Mouse (Mus musculus) CH12.LX (cell line): ENCODE data around the gene Mbd4. TPM values are rescaled to one million over a fixed set of nuclear protein-coding genes. Genes with fewer than 3 reads are reported as not detected.
A peak's percentile ranks its signal among the peaks of the same experiment; 100 is the strongest.
"Not testable (repeated sequence)": the region's sequence is repeated elsewhere in the genome, so short reads cannot be mapped to it uniquely, and the experiment has no call there.

Experiments used
- DNase-seq: peaks from one replicate; pipeline ENCODE4 v3.0.0-alpha.2; 2013; ENCODE audit errors: extremely low read depth
- H3K27ac ChIP-seq: 2 replicates; pipeline ENCODE4 v1.5.1; 2012; ENCODE audit warnings: low read depth, mild to moderate bottlenecking, control low read depth, moderate library complexity; ENCODE audit not compliant: insufficient read depth
- H3K27me3 ChIP-seq: replicated peaks from 2 replicates; pipeline ENCODE3; 2012; ENCODE audit warnings: inconsistent platforms
- H3K36me3 ChIP-seq, 2 experiments: replicated peaks in 1 of 2; 2 replicates each; pipeline versions ENCODE3 to v1.6.1; 2012; ENCODE audit warnings: inconsistent platforms in 1 of 2, low read length in 1 of 2, mild to moderate bottlenecking in 1 of 2, mixed read lengths in 1 of 2, moderate library complexity in 1 of 2; ENCODE audit not compliant: control insufficient read depth in 1 of 2, insufficient read depth in 1 of 2
- H3K4me1 ChIP-seq, 2 experiments: 2 replicates each; pipeline ENCODE4 v1.6.1; 2012; ENCODE audit warnings: inconsistent platforms in 1 of 2, moderate library complexity in 1 of 2; ENCODE audit not compliant: insufficient read depth in 2 of 2, control insufficient read depth in 1 of 2
- H3K4me2 ChIP-seq: 2 replicates; pipeline ENCODE4 v1.6.1; 2012; ENCODE audit warnings: low read depth, mild to moderate bottlenecking, control low read depth; ENCODE audit not compliant: poor library complexity, insufficient read depth, severe bottlenecking
- H3K4me3 ChIP-seq, 3 experiments: fragments of 150-350 bp in 1 of 3; sonication (generic) in 1 of 3; replicated peaks in 1 of 3; 2 replicates each; pipeline versions ENCODE3 to v1.5.1; 2011 to 2012; ENCODE audit warnings: low read depth in 2 of 3, low read length in 2 of 3, mild to moderate bottlenecking in 2 of 3, moderate library complexity in 2 of 3, control low read depth in 1 of 3, improper control_type of control experiment in 1 of 3, inconsistent platforms in 1 of 3, mixed read lengths in 1 of 3; ENCODE audit not compliant: poor library complexity in 1 of 3
- H3K79me2 ChIP-seq: replicated peaks from 2 replicates; pipeline ENCODE4 v1.6.1; 2012; ENCODE audit warnings: mild to moderate bottlenecking, moderate library complexity; ENCODE audit not compliant: control insufficient read depth, poor library complexity, insufficient read depth, severe bottlenecking; ENCODE audit errors: extremely low read depth
- H3K9ac ChIP-seq: 2 replicates; pipeline ENCODE4 v1.6.1; 2012; ENCODE audit warnings: low read depth, mild to moderate bottlenecking, control low read depth, moderate library complexity; ENCODE audit not compliant: insufficient read depth
- H3K9me3 ChIP-seq: replicated peaks from 2 replicates; pipeline ENCODE3; 2012; ENCODE audit warnings: low read length, inconsistent platforms, mixed read lengths
- CHD2 ChIP-seq: IDR thresholded peaks from 2 replicates; pipeline ENCODE4 v1.6.1; 2011; ENCODE audit warnings: low read length, improper control_type of control experiment
- CTCF ChIP-seq, 2 experiments: IDR thresholded peaks in 1 of 2; conservative IDR thresholded peaks in 1 of 2; 2 replicates each; pipeline ENCODE4 v1.5.1; 2011 to 2012; ENCODE audit warnings: low read depth in 2 of 2, low read length in 2 of 2, improper control_type of control experiment in 1 of 2, inconsistent platforms in 1 of 2, mild to moderate bottlenecking in 1 of 2, moderate library complexity in 1 of 2
- HCFC1 ChIP-seq: IDR thresholded peaks from 2 replicates; pipeline ENCODE4 v1.6.1; 2012; ENCODE audit warnings: low read depth, mild to moderate bottlenecking, inconsistent platforms, low read length, improper control_type of control experiment
- IRF4 ChIP-seq: IDR thresholded peaks from 2 replicates; pipeline ENCODE4 v1.6.1; 2014; ENCODE audit warnings: low read depth, mild to moderate bottlenecking, inconsistent platforms, low read length, improper control_type of control experiment
- JUND ChIP-seq: conservative IDR thresholded peaks from 2 replicates; pipeline ENCODE4 v1.6.1; 2011; ENCODE audit warnings: low read depth, low read length, improper control_type of control experiment
- MAX ChIP-seq: IDR thresholded peaks from 2 replicates; pipeline ENCODE4 v1.6.1; 2011; ENCODE audit warnings: low read length, improper control_type of control experiment
- MAZ ChIP-seq: IDR thresholded peaks from 2 replicates; pipeline ENCODE4 v1.6.1; 2012; ENCODE audit warnings: low read depth, mild to moderate bottlenecking, inconsistent platforms, low read length, improper control_type of control experiment, moderate library complexity
- MEF2A ChIP-seq: IDR thresholded peaks from 2 replicates; pipeline ENCODE4 v1.6.1; 2014; ENCODE audit warnings: low read depth, mild to moderate bottlenecking, inconsistent platforms, low read length, improper control_type of control experiment, borderline replicate concordance
- MXI1 ChIP-seq: IDR thresholded peaks from 2 replicates; pipeline ENCODE4 v1.6.1; 2011; ENCODE audit warnings: mild to moderate bottlenecking, low read depth, low read length, improper control_type of control experiment
- MYC ChIP-seq: IDR thresholded peaks from 2 replicates; pipeline ENCODE4 v1.6.1; 2011; ENCODE audit warnings: low read depth, mild to moderate bottlenecking, improper control_type of control experiment, low read length
- NELFE ChIP-seq: IDR thresholded peaks from 2 replicates; pipeline ENCODE4 v1.6.1; 2011; ENCODE audit warnings: low read depth, low read length, improper control_type of control experiment
- NRF1 ChIP-seq: IDR thresholded peaks from 2 replicates; pipeline ENCODE4 v1.6.1; 2014; ENCODE audit warnings: low read depth, mild to moderate bottlenecking, inconsistent platforms, low read length, improper control_type of control experiment, moderate library complexity
- PAX5 ChIP-seq: IDR thresholded peaks from 2 replicates; pipeline ENCODE4 v1.6.1; 2012; ENCODE audit warnings: low read length, inconsistent platforms, mixed read lengths
- POLR2A ChIP-seq: IDR thresholded peaks from 2 replicates; pipeline ENCODE4 v1.6.1; 2011; ENCODE audit warnings: low read depth, mild to moderate bottlenecking, improper control_type of control experiment, low read length
- RAD21 ChIP-seq: IDR thresholded peaks from 2 replicates; pipeline ENCODE4 v1.6.1; 2011; ENCODE audit warnings: low read depth, mild to moderate bottlenecking, low read length, improper control_type of control experiment, moderate library complexity
- RCOR1 ChIP-seq: conservative IDR thresholded peaks from 2 replicates; pipeline ENCODE4 v1.6.1; 2012; ENCODE audit warnings: low read depth, mild to moderate bottlenecking, inconsistent platforms, low read length, improper control_type of control experiment
- SIN3A ChIP-seq: IDR thresholded peaks from 2 replicates; pipeline ENCODE4 v1.6.1; 2012; ENCODE audit warnings: low read length, improper control_type of control experiment, inconsistent platforms
- SMC3 ChIP-seq: IDR thresholded peaks from 2 replicates; pipeline ENCODE4 v1.6.1; 2011; ENCODE audit warnings: low read depth, low read length, improper control_type of control experiment
- TBP ChIP-seq: conservative IDR thresholded peaks from 2 replicates; pipeline ENCODE4 v1.6.1; 2011; ENCODE audit warnings: low read depth, low read length, improper control_type of control experiment
- TCF12 ChIP-seq: IDR thresholded peaks from 2 replicates; pipeline ENCODE4 v1.6.1; 2014; ENCODE audit warnings: low read depth, mild to moderate bottlenecking, inconsistent platforms, low read length, improper control_type of control experiment
- USF1 ChIP-seq: IDR thresholded peaks from 2 replicates; pipeline ENCODE4 v1.6.1; 2014; ENCODE audit warnings: low read depth, mild to moderate bottlenecking, inconsistent platforms, low read length, improper control_type of control experiment
- USF2 ChIP-seq: conservative IDR thresholded peaks from 2 replicates; pipeline ENCODE4 v1.6.1; 2011; ENCODE audit warnings: low read depth, low read length, improper control_type of control experiment
- ZMIZ1 ChIP-seq: IDR thresholded peaks from 2 replicates; pipeline ENCODE4 v1.6.1; 2012; ENCODE audit warnings: low read depth, mild to moderate bottlenecking, inconsistent platforms, low read length, improper control_type of control experiment
- dilution Hi-C: fragments of 300-500 bp; cut with MboI; formaldehyde crosslinking; loops from 2 replicates; pipeline ENCODE4 v1.14.3; 2020; ENCODE audit warnings: low sequenced_read_pairs; ENCODE audit not compliant: extremely low pct_unique_long_range_greater_than_20kb, extremely low pct_ligation_motif_present
- in situ Hi-C: fragments of 300-500 bp; cut with MboI; formaldehyde crosslinking; loops from 3 replicates; pipeline ENCODE4 v1.14.3; 2019; ENCODE audit warnings: low sequenced_read_pairs, low pct_ligation_motif_present, low pct_unique_long_range_greater_than_20kb, mixed read lengths
- polyA plus RNA-seq: library from polyadenylated mRNA; unstranded; fragments of >175 nt; gene quantifications from 2 replicates; pipeline ENCODE4 v1.2.1, GENCODE M21; 2012; ENCODE audit warnings: low read depth; ENCODE audit not compliant: insufficient read length
- total RNA-seq, 2 experiments: library from RNA; depleted of rRNA; stranded (reverse); fragments of 300-350 nt in 1 of 2; fragments of >200 nt in 1 of 2; gene quantifications; 2 replicates each; pipeline ENCODE4 v1.2.3; 2012 to 2014

Mbd4 gene
- total and polyA plus RNA-seq, 3 experiments: 7.3 to 12.2 (median 8.6) TPM

DNA sequence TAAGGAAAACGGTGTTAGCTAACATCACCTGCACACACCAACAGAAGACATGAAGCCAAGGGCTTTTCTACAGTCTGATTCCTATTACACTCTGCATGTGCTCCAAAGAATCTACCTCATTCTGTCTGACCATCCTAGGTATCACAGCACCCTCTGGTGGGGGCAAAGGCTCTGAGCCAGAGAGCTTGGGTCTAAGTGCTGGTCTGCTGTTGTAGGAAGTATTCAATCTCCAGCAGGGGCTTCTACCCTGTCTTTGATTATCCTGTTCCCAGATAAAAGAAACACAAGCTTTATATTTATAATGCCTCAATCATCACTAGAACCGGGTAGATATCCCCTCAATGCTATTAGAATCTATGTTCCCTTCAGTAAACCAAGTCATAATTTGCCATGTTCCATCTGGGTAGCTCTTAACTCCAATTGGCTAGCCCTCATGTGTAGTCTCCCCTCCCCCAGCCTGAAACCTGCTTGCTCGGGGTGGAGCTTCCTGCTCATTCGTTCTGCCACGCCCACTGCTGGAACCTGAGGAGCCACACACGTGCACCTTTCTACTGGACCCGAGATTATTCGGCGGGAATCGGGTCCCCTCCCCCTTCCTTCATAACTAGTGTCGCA, 29.2 kb downstream of the Mbd4 start:
- Histone ChIP-seq H3K4me3 (peak overlapping the region in 2 of 3 experiments; percentile 7 to 44), H3K36me3 (peaks cover 0 to 19% of the 10 kb centered on the region in 2 experiments), H3K9ac (peak overlapping the region; percentile 17; the same call in 1 of the 2 replicates)
- H3K9me3 ChIP-seq, H3K27ac ChIP-seq, H3K79me2 ChIP-seq, dilution Hi-C loops: not testable (repeated sequence)
- DNase-seq: peak; percentile 93
- peak; percentile 33; the same call in 1 of the 2 replicates for TF ChIP-seq SIN3A
- TF ChIP-seq RAD21: peak; percentile 91
- peak; percentile 62 to 98 for TF ChIP-seq CTCF (conservative IDR thresholded peaks at IDR 0.05 in 1 of 2, IDR thresholded peaks at IDR 0.05 in 1 of 2; ENCODE audit: low read depth in 2 of 2, low read length in 2 of 2)
- TF ChIP-seq NELFE: peak; percentile 53; the same call in 1 of the 2 replicates
- 0 out of 2 replicates have a peak, but pooled peaks have one; percentile 13 for TF ChIP-seq NRF1
- 0 out of 2 replicates have a peak, but pooled peaks have one; percentile 41 for TF ChIP-seq RCOR1
- 0 out of 2 replicates have a peak, but pooled peaks have one; percentile 21 for TF ChIP-seq IRF4
- TF ChIP-seq MYC: peak; percentile 93
- TF ChIP-seq TCF12: peak; percentile 20; the same call in 1 of the 2 replicates
- TF ChIP-seq MXI1: peak; percentile 8; the same call in 1 of the 2 replicates
- TF ChIP-seq TBP: 0 out of 2 replicates have a peak, but pooled peaks have one; percentile 67
- TF ChIP-seq SMC3: peak; percentile 83
- peak; percentile 73; the same call in 1 of the 2 replicates for TF ChIP-seq MAX
- TF ChIP-seq, all 38 proteins: peak for 13; not testable (repeated sequence) for 25
- in situ Hi-C loops, H3K27me3 ChIP-seq, H3K4me1 ChIP-seq: not testable (repeated sequence)
- H3K4me2 ChIP-seq: peak overlapping the region; percentile 19; the same call in 1 of the 2 replicates

DNA sequence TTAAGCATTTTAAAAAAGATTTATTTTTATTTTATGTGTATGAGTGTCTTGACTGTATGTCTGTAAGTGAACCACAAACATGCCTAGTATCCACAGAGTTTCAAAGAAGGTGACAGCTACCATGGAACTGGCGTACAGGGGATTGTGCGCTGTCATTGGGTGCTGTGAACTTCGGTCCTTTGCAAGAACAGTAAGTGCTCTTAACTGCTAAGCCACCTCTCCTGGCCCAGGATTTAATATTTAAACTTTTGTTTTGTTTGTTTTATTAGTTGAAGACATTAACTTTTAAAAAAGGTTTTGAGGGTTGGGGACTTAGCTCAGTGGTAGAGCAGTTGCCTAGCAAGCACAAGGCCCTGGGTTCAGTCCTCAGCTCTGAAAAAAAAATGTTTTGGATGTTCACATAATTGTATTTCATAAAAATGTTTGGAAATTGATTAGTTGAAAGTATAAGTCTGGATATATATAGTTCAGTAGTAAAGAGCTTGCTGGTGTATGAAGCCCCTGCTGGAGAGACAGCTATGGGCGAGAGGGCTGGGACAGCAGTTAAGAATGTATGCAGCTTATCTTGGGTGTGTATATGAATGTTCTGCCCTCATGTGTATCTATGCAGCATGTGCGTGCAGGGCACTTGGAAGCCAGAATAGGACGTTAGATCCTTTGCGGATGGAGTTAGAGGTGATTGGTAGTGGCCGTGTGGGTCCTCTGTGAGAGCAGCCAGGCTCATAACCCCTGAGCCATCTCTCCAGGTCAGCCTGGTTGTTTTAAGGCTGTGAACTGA, 31.8 kb downstream of the Mbd4 start:
- no peaks in the 10 kb centered on the region for H3K9me3 ChIP-seq
- H3K4me2 ChIP-seq: no peak overlapping the region
- H3K4me3 ChIP-seq: no peak overlapping the region
- no peaks in the 10 kb centered on the region for H3K27me3 ChIP-seq
- no peaks in the 10 kb centered on the region for H3K79me2 ChIP-seq
- H3K4me1 ChIP-seq: peaks cover 5 to 8% of the 10 kb centered on the region in 2 experiments
- no peak for DNase-seq
- dilution Hi-C loops (no loop called here), in situ Hi-C loops (no loop called here)
- peaks cover 0 to 36% of the 10 kb centered on the region in 2 experiments for H3K36me3 ChIP-seq
- TF ChIP-seq MEF2A: no peak
- TF ChIP-seq TBP: no peak
- TF ChIP-seq PAX5: no peak
- no peak for TF ChIP-seq CTCF (conservative IDR thresholded peaks at IDR 0.05 in 1 of 2, IDR thresholded peaks at IDR 0.05 in 1 of 2; ENCODE audit: low read depth in 2 of 2, low read length in 2 of 2)
- TF ChIP-seq IRF4: no peak
- TF ChIP-seq USF2: no peak
- no peak for TF ChIP-seq JUND
- no peak for TF ChIP-seq ZMIZ1
- TF ChIP-seq MAZ: no peak
- TF ChIP-seq CHD2: no peak
- TF ChIP-seq USF1: no peak
- TF ChIP-seq RCOR1: no peak
- TF ChIP-seq TCF12: no peak
- TF ChIP-seq POLR2A: no peak
- TF ChIP-seq HCFC1: no peak
- no peak for TF ChIP-seq MXI1
- no peak overlapping the region for H3K27ac ChIP-seq
- H3K9ac ChIP-seq: no peak overlapping the region
